Mouse (Mus musculus) spleen, adult 2 months (tissue): ENCODE results near the gene Sgce.

Experiments
- CTCF ChIP-seq: fragments of 200-500 bp; IDR thresholded peaks from 2 replicates; pipeline ENCODE4 v1.5.1; 2011; ENCODE audit warnings: mild to moderate bottlenecking, inconsistent platforms; ENCODE audit not compliant: insufficient read depth, insufficient read length, insufficient replicate concordance; ENCODE audit errors: extremely low read depth
- POLR2A ChIP-seq: fragments of 200-500 bp; IDR thresholded peaks from 2 replicates; pipeline ENCODE4 v1.6.1; 2011; ENCODE audit warnings: low read depth, low read length, inconsistent platforms

- no peak for TF ChIP-seq POLR2A
- no peak for TF ChIP-seq CTCF
These were observed 10.6 kb downstream of the Sgce start for GRCm38 (mm10) chr6:4736372-4736771.
